In the genomic region with DNA sequence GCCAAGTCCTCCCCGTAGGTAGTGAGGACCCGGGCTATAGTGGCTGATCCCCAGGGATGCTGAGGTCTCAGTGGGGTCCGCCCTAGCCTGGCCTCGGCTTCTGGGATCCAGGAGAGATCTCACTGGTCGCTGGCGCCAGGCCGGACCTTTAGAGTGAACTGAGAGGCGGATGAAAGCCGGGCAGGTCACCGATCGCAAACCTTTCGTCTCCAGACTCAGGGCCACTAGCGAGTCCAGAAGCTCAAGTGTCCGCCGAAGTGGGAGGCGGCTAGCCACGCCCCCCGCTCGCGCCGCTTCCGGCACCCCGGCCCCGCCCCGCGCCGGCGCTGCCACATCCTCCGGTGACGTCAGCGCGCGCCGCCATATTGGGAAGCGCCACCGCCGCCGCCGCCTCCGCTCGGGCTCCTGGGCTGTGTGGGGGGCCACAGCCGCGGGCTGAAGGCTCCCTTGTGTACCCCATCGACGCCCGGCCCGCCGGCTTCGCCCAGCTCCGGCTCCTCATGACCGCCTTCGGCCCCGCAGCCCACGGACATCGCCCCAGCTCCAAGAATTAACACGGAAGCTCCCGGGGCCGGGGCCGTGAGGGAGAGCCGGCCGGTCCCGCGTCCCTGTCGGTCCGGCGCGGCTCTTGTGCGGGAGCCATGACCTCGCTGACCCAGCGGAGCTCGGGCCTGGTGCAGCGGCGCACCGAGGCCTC, we compare ENCODE assay signal across 8 mouse cellular contexts. TPM values are rescaled to one million over a fixed set of nuclear protein-coding genes. Genes with fewer than 3 reads are reported as not detected.
DNase-seq lines count a peak whose midpoint lies in the region; ATAC-seq lines count a peak whose summit lies in the region.

Gene Golph3 (plus strand): TSS at position 360 of the 697 bp plus-strand sequence.

- ATAC-seq in inflammation-experienced regulatory T-cells, adult 6 months: peak; percentile 74
- peak; percentile 79 for ATAC-seq in megakaryocyte-erythroid progenitor cell, adult 5-6 weeks (replicated peaks; ENCODE audit: low FRiP score, low TSS enrichment, poor library complexity, severe bottlenecking)

- DNase-seq in adipocyte (ENCODE audit: low spot score): peak; percentile 94
- peak; percentile 97 for DNase-seq in embryo, embryonic 10 days (ENCODE audit: low spot score)
- DNase-seq in gastrocnemius, postnatal 14 days: peak; percentile 96
- DNase-seq in left cerebral cortex, postnatal 10 days (ENCODE audit: extremely low spot score in 1 of 2, low spot score in 2 of 2): peak; percentile 90 to 98
- peak; percentile 97 for DNase-seq in right cerebral cortex, postnatal 25 days
- DNase-seq in urinary bladder, postnatal 4 days (ENCODE audit: low spot score in 2 of 2): peak; percentile 94 to 96

- intact Hi-C loops in gastrocnemius, postnatal 14 days (cut with DNase I; ENCODE audit: low total_unique reads): no loop called here
- intact Hi-C loops in left cerebral cortex, postnatal 10 days (cut with DNase I): loop anchor here (5.0 kb wide), 1 partner anchor 54 kb away; no protein-coding TSS in a partner anchor

RNA-seq across cellular contexts. Expression of gene Golph3, which starts in this region (rescaled TPM):
- 10 to 100 TPM; 59.5 to 59.7 TPM for total RNA-seq in gastrocnemius, postnatal 14 days (2021)
- 10 to 100 TPM; 29.6 to 31.6 (median 31.4) TPM for polyA plus RNA-seq in inflammation-experienced regulatory T-cells, adult 6 months (2017; shearing (Covaris generic))
- 10 to 100 TPM; 86.6 to 88.9 TPM for total RNA-seq in left cerebral cortex, postnatal 10 days (2021)
- total RNA-seq in megakaryocyte-erythroid progenitor cell, adult 5-6 weeks (2014; fragmentation: Nextera tagmentation): 85.5 and 86.5 TPM in 2 replicates
- total RNA-seq in megakaryocyte-erythroid progenitor cell, adult 5-6 weeks (2017): 126 and 132 TPM in 2 replicates

Comparison
In these comparisons a context has a peak if more than half of its experiments do, and no peak if none do; other contexts are left out.
1. Peak in every context shown above with its lines: DNase-seq and ATAC-seq.